Mouse (Mus musculus) olfactory bulb, adult 2 months (tissue): ENCODE measurements at regions not wholly inside any gene's neighbourhood (a gene's known extent, or its start where the extent isn't known, plus 50 kb on each side); places are given as distances from the start of the nearest gene placed in this dataset.

Experiments
- CTCF ChIP-seq: fragments of 200-500 bp; IDR thresholded peaks from 2 replicates; pipeline ENCODE4 v1.5.1; 2012; ENCODE audit warnings: low read depth, mild to moderate bottlenecking, low read length, moderate library complexity; ENCODE audit not compliant: insufficient read depth
- POLR2A ChIP-seq: fragments of 200-500 bp; IDR thresholded peaks from 2 replicates; pipeline ENCODE4 v1.6.1; 2012; ENCODE audit warnings: mild to moderate bottlenecking, low read depth, low read length, moderate library complexity; ENCODE audit not compliant: insufficient read depth

GRCm38 (mm10) chr9:120823397-120823796 lies 105.6 kb upstream of the Ctnnb1 start:
- no peak for TF ChIP-seq POLR2A
- no peak for TF ChIP-seq CTCF
